Mouse (Mus musculus): ENCODE data around the gene Sdha.

DNA sequence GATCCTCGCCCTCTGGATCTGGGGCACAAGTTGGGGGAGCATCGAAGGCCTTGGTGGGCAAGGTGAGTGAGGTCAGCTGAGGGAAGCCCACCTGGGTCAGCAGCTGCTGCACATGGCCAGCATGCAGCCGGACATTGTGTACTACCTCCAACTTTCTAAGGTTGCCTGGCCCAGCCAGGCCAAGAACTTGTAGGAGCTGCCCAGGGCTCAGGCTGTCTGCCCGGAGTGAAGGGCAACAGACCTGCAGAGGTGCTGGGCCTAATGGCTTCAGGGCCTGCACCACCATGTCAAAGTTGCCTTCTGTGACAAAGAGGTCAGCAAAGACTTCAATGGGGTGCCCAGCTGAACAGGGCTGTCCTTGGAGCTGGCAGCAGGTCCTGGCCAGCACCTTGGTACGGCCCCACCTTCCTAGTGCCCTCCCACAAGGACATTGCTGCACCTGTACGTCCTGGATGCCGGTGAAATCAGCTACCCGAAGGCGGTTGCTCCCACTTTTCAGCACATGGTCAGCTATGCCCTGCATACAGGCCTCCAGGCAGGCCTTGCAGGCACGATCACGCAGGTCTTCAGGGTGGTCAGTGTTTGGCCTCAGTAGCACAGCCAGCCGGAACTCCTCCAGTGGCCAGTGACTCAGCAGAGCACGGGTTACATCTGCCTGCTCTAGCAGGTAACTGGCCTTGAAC lies 13.2 kb upstream of the Sdha start:
- no peak for TF ChIP-seq POLR2A (IDR thresholded peaks at IDR 0.05; ENCODE audit: borderline replicate concordance, low read depth, low read length)
- TF ChIP-seq CTCF (IDR thresholded peaks at IDR 0.05; ENCODE audit: low read depth, low read length): no peak
